Mouse (Mus musculus) limb, embryonic 14.5 days (tissue): Measurements from ENCODE around the gene Metap2. TPM values are rescaled to one million over a fixed set of nuclear protein-coding genes. Genes with fewer than 3 reads are reported as not detected.
"Not testable (repeated sequence)": the region's sequence is repeated elsewhere in the genome, so short reads cannot be mapped to it uniquely, and the experiment has no call there.

Experiments
- ATAC-seq: fragments of 200-750 bp; cut with Nextera tagmentation; 2 replicates; pipeline ENCODE4 v1.8.0; 2017; ENCODE audit warnings: low read depth, moderate number of reproducible peaks, moderate TSS enrichment; ENCODE audit not compliant: low FRiP score
- DNase-seq: peaks from one replicate; pipeline ENCODE4 v3.0.0-alpha.2; 2015; ENCODE audit warnings: low spot score
- H3K27ac ChIP-seq: fragments of 300-500 bp; sonication (generic); replicated peaks from 2 replicates; pipeline ENCODE4 v1.5.1; 2014; ENCODE audit warnings: low read depth, mild to moderate bottlenecking, low read length, moderate library complexity, mixed read lengths
- H3K27me3 ChIP-seq: fragments of 300-500 bp; sonication (generic); 2 replicates; pipeline ENCODE4 v1.6.1; 2014; ENCODE audit warnings: low read length, mixed read lengths; ENCODE audit not compliant: control insufficient read depth, insufficient read depth
- H3K36me3 ChIP-seq: fragments of 300-500 bp; sonication (generic); 2 replicates; pipeline ENCODE4 v1.6.1; 2014; ENCODE audit warnings: mild to moderate bottlenecking, low read length, moderate library complexity, mixed read lengths; ENCODE audit not compliant: control insufficient read depth, insufficient read depth
- H3K4me1 ChIP-seq: fragments of 300-500 bp; sonication (generic); 2 replicates; pipeline ENCODE4 v1.6.1; 2014; ENCODE audit warnings: antibody characterized with exemption, low read length, mixed read lengths; ENCODE audit not compliant: control insufficient read depth, insufficient read depth
- H3K4me2 ChIP-seq: fragments of 300-500 bp; sonication (generic); replicated peaks from 2 replicates; pipeline ENCODE4 v1.6.1; 2014; ENCODE audit warnings: low read depth, mild to moderate bottlenecking, low read length, moderate library complexity; ENCODE audit not compliant: severe bottlenecking
- H3K4me3 ChIP-seq: fragments of 300-500 bp; sonication (generic); replicated peaks from 2 replicates; pipeline ENCODE4 v1.5.1; 2014; ENCODE audit warnings: low read length
- H3K9ac ChIP-seq: fragments of 300-500 bp; sonication (generic); 2 replicates; pipeline ENCODE4 v1.6.1; 2014; ENCODE audit warnings: mild to moderate bottlenecking, low read depth, low read length, moderate library complexity; ENCODE audit not compliant: severe bottlenecking
- H3K9me3 ChIP-seq: fragments of 300-500 bp; sonication (generic); 2 replicates; pipeline ENCODE4 v1.6.1; 2016; ENCODE audit warnings: low read length; ENCODE audit not compliant: control insufficient read depth
- POLR2A ChIP-seq: fragments of 200-500 bp; IDR thresholded peaks from 2 replicates; pipeline ENCODE4 v1.8.0; 2012; ENCODE audit warnings: inconsistent platforms, mild to moderate bottlenecking, moderate library complexity, borderline replicate concordance; ENCODE audit not compliant: insufficient read depth, insufficient read length; ENCODE audit errors: extremely low read depth
- WGBS: fragments of 180-500 bp; shearing (Covaris S2); extraction: QIAGEN DNeasy Blood & Tissue Kit; methylation state at CpG from one replicate; pipeline ENCODE4 v1.1.7; 2014; 5-methylcytosine and 5-hydroxymethylcytosine counted together
- polyA plus RNA-seq, 2 experiments: library from polyadenylated mRNA; depleted of rRNA in 1 of 2; stranded (reverse) in 1 of 2; unstranded in 1 of 2; fragments of >200 nt; fragmentation: Nextera tagmentation in 1 of 2; extraction: Ambion mirVana in 1 of 2; gene quantifications; 2 replicates each; pipeline versions ENCODE4 v1.2.1 to v1.2.3; 2012 to 2014

Gene Metap2
- polyA plus RNA-seq, 2 experiments, result 143 to 182 TPM

- no peak for TF ChIP-seq POLR2A
- Histone ChIP-seq H3K4me2 (no peak overlapping the region), H3K9me3 (no peaks in the 10 kb centered on the region), H3K36me3 (no peaks in the 10 kb centered on the region), H3K4me3 (no peak overlapping the region), H3K9ac (no peak overlapping the region), H3K27ac (no peak overlapping the region), H3K27me3 (no peaks in the 10 kb centered on the region), H3K4me1 (no peaks in the 10 kb centered on the region)
- DNase-seq (no peak), ATAC-seq (no peak)
- WGBS, result 40% methylated on average over 7 of the region's 7 CpGs
Measured at GRCm38 (mm10) chr10:93810590-93811185, 86.2 kb downstream of the Metap2 start.

- ATAC-seq, H3K9me3 ChIP-seq, H3K4me2 ChIP-seq, DNase-seq, H3K4me1 ChIP-seq, H3K4me3 ChIP-seq, H3K27me3 ChIP-seq, H3K9ac ChIP-seq, H3K27ac ChIP-seq, H3K36me3 ChIP-seq: not testable (repeated sequence)
- 95% methylated on average over 8 of the region's 8 CpGs for WGBS
Measured at GRCm38 (mm10) chr10:93809438-93809837, 87.5 kb downstream of the Metap2 start.

Other genes with a start within 250 kb of the Metap2 start
- gene Usp44, start 65.5 kb downstream of the Metap2 start, polyA plus RNA-seq (2012; rRNA removed), result 0.70 and 0.88 TPM in 2 replicates
- 0.70 and 1.1 TPM in 2 replicates for gene Usp44, start 65.5 kb downstream of the Metap2 start, polyA plus RNA-seq (2014; fragmentation: Nextera tagmentation; extraction: Ambion mirVana)
- gene Vezt, start 138.7 kb upstream of the Metap2 start, polyA plus RNA-seq (2012; rRNA removed), result 23.8 and 24.5 TPM in 2 replicates
- gene Vezt, start 138.7 kb upstream of the Metap2 start, polyA plus RNA-seq (2014; fragmentation: Nextera tagmentation; extraction: Ambion mirVana), result 27.7 and 28.1 TPM in 2 replicates
- 5.5 and 5.9 TPM in 2 replicates for gene Fgd6, start 138.9 kb upstream of the Metap2 start, polyA plus RNA-seq (2012; rRNA removed)
- gene Fgd6, start 138.9 kb upstream of the Metap2 start, polyA plus RNA-seq (2014; fragmentation: Nextera tagmentation; extraction: Ambion mirVana), result 3.2 TPM in 2 replicates